In genomic region chr7:61876220-61876619, GRCm38 (mm10) we compare ENCODE assay signal across 14 mouse cellular contexts.
"Had no signal": no experiment of that assay in that cellular context is flagged by ENCODE, and none has a peak within 500 bp of the region (broad histone marks: within the 10 kb centered on the region; RNA-seq: fewer than 3 reads in every experiment).

No protein-coding gene starts in this region.

- H3K4me1 ChIP-seq: kidney, embryonic 15.5 days; limb, embryonic 10.5 days; liver, embryonic 15.5 days; neural tube, embryonic 12.5 days had no signal

- ATAC-seq: lung, postnatal 0 days had no signal

- H3K36me3 ChIP-seq: kidney, embryonic 15.5 days; limb, embryonic 10.5 days; liver, embryonic 15.5 days; midbrain, embryonic 10.5 days; neural tube, embryonic 12.5 days had no signal

- H3K9me3 ChIP-seq: kidney, embryonic 15.5 days; limb, embryonic 10.5 days; liver, embryonic 15.5 days; neural tube, embryonic 12.5 days had no signal

- H3K9ac ChIP-seq: kidney, embryonic 15.5 days; liver, embryonic 15.5 days; neural tube, embryonic 12.5 days had no signal

- H3K27me3 ChIP-seq: kidney, embryonic 15.5 days; liver, embryonic 15.5 days; neural tube, embryonic 12.5 days had no signal

- H3K4me3 ChIP-seq: kidney, embryonic 15.5 days; left cerebral cortex, adult 2 months; limb, embryonic 10.5 days; liver, embryonic 15.5 days; midbrain, embryonic 10.5 days; myocyte; neural tube, embryonic 12.5 days had no signal

- H3K4me2 ChIP-seq: kidney, embryonic 15.5 days; liver, embryonic 11.5 days; liver, embryonic 15.5 days; neural tube, embryonic 12.5 days had no signal

- H3K27ac ChIP-seq: kidney, embryonic 15.5 days; left cerebral cortex, adult 2 months; limb, embryonic 10.5 days; liver, embryonic 15.5 days; midbrain, embryonic 10.5 days; neural tube, embryonic 12.5 days had no signal

- DNase-seq: kidney, postnatal 14 days; lung, adult 2 months; lung, postnatal 4 days; right cerebral cortex, postnatal 25 days; thymus, postnatal 4 days had no signal
